Mouse (Mus musculus): ENCODE measurements around the gene Ccdc24. TPM values are rescaled to one million over a fixed set of nuclear protein-coding genes. Genes with fewer than 3 reads are reported as not detected.
A peak's percentile ranks its signal among the peaks of the same experiment; 100 is the strongest.

The Ccdc24 gene
- polyA plus RNA-seq, 1 experiment from 2014 or later = 1.9 TPM

- Histone ChIP-seq H3K9me3 (ENCODE audit: control insufficient read depth, low read length) (no peaks in the 10 kb centered on the region), H3K4me2 (ENCODE audit: low read length) (no peak overlapping the region), H3K4me3 (ENCODE audit: low read depth, low read length) (no peak overlapping the region), H3K27me3 (replicated peaks; ENCODE audit: control insufficient read depth, insufficient read depth, low read length) (no peaks in the 10 kb centered on the region), H3K9ac (ENCODE audit: low read length) (no peak overlapping the region), H3K36me3 (ENCODE audit: control insufficient read depth, insufficient read depth, low read length) (peaks cover 68% of the 10 kb centered on the region), H3K27ac (ENCODE audit: low read depth) (no peak overlapping the region), H3K4me1 (replicated peaks; ENCODE audit: control insufficient read depth, insufficient read depth, low read length) (peaks cover 8% of the 10 kb centered on the region; the same call in 1 of the 2 replicates)
- DNase-seq (ENCODE audit: low spot score) = no peak
- WGBS = 70% methylated on average over 5 of the region's 5 CpGs
- no peak for ATAC-seq (replicated peaks; ENCODE audit: low FRiP score, low TSS enrichment, low read depth)
These were observed 6.3 kb upstream of the Ccdc24 start for GRCm38 (mm10) chr4:117878703-117879102.

DNA sequence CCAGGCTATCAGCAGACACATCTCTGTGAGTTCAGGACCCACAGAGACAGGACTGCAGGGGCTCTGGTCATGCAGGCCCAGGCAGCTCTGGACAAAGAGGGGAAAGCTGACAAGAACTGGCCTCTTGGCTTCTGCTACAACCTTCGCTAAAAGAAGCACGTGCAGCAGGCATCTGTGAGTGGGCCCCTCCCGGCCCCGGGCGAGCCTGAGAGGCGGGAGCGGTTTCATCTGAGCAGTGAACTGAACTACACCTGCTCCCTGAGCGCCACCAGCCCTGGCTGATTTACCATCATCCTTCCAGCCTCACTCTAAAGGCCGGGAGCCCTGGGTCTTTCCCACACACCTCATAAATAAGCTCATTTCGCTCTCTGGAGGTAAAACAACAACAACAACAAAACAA lies 5.9 kb upstream of the Ccdc24 start:
- Histone ChIP-seq H3K36me3 (ENCODE audit: control insufficient read depth, insufficient read depth, low read length) (peaks cover 72% of the 10 kb centered on the region), H3K27me3 (replicated peaks; ENCODE audit: control insufficient read depth, insufficient read depth, low read length) (no peaks in the 10 kb centered on the region), H3K4me1 (replicated peaks; ENCODE audit: control insufficient read depth, insufficient read depth, low read length) (peaks cover 6% of the 10 kb centered on the region; the same call in 1 of the 2 replicates), H3K4me3 (ENCODE audit: low read depth, low read length) (no peak overlapping the region), H3K27ac (ENCODE audit: low read depth) (no peak overlapping the region), H3K9ac (ENCODE audit: low read length) (no peak overlapping the region), H3K9me3 (ENCODE audit: control insufficient read depth, low read length) (no peaks in the 10 kb centered on the region), H3K4me2 (ENCODE audit: low read length) (no peak overlapping the region)
- WGBS = 78% methylated on average over 10 of the region's 10 CpGs
- ATAC-seq (replicated peaks; ENCODE audit: low FRiP score, low TSS enrichment, low read depth) (no peak), DNase-seq (ENCODE audit: low spot score) (no peak)

DNA sequence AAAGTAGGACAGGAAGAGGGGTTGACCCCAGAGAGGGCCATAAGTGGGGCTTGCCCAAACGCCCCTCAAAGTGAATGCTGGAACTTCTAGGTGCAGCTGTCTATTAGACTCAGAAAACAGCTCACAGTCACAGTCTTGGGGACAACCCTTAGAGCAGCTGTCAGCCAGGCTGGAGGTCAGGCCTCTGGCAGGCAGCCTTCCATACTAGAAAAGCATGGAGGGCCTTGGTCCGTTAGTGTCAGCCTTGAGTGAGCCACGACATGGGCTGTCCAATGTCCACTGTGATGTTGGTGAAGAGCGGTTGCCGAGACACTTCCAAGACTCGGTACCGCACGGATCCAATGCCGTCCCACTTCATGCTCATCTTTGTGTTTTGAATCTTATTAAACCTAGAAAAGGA lies 1.3 kb upstream of the Ccdc24 start:
- H3K4me2 ChIP-seq (ENCODE audit: low read length) = no peak overlapping the region
- no peak overlapping the region for H3K27ac ChIP-seq (ENCODE audit: low read depth)
- no peak overlapping the region for H3K9ac ChIP-seq (ENCODE audit: low read length)
- no peak for DNase-seq (ENCODE audit: low spot score)
- WGBS = 93% methylated on average over 9 of the region's 9 CpGs
- ATAC-seq (replicated peaks; ENCODE audit: low FRiP score, low TSS enrichment, low read depth) = no peak
- H3K4me1 ChIP-seq (replicated peaks; ENCODE audit: control insufficient read depth, insufficient read depth, low read length) = peaks cover 8% of the 10 kb centered on the region
- H3K27me3 ChIP-seq (replicated peaks; ENCODE audit: control insufficient read depth, insufficient read depth, low read length) = no peaks in the 10 kb centered on the region
- H3K9me3 ChIP-seq (ENCODE audit: control insufficient read depth, low read length) = no peaks in the 10 kb centered on the region
- peaks cover 48% of the 10 kb centered on the region for H3K36me3 ChIP-seq (ENCODE audit: control insufficient read depth, insufficient read depth, low read length)
- H3K4me3 ChIP-seq (ENCODE audit: low read depth, low read length) = no peak overlapping the region

- ATAC-seq (replicated peaks; ENCODE audit: low FRiP score, low TSS enrichment, low read depth) = peak; percentile 4; the same call in 1 of the 2 replicates
- peaks cover 35% of the 10 kb centered on the region for H3K36me3 ChIP-seq (ENCODE audit: control insufficient read depth, insufficient read depth, low read length)
- WGBS = 60% methylated on average over 7 of the region's 7 CpGs
- no peak overlapping the region for H3K27ac ChIP-seq (ENCODE audit: low read depth)
- H3K27me3 ChIP-seq (replicated peaks; ENCODE audit: control insufficient read depth, insufficient read depth, low read length) = no peaks in the 10 kb centered on the region
- DNase-seq (ENCODE audit: low spot score) = no peak
- H3K9me3 ChIP-seq (ENCODE audit: control insufficient read depth, low read length) = no peaks in the 10 kb centered on the region
- H3K4me1 ChIP-seq (replicated peaks; ENCODE audit: control insufficient read depth, insufficient read depth, low read length) = peaks cover 8% of the 10 kb centered on the region
- H3K4me3 ChIP-seq (ENCODE audit: low read depth, low read length) = no peak overlapping the region
- H3K4me2 ChIP-seq (ENCODE audit: low read length) = no peak overlapping the region
- no peak overlapping the region for H3K9ac ChIP-seq (ENCODE audit: low read length)
These were observed 570 bp downstream of the Ccdc24 start for GRCm38 (mm10) chr4:117871787-117872186.

GRCm38 (mm10) chr4:117870437-117870836 lies 1.9 kb downstream of the Ccdc24 start:
- WGBS = 60% methylated on average over 1 of the region's 1 CpGs
- ATAC-seq (replicated peaks; ENCODE audit: low FRiP score, low TSS enrichment, low read depth) (no peak), DNase-seq (ENCODE audit: low spot score) (no peak)
- H3K4me3 ChIP-seq (ENCODE audit: low read depth, low read length) = no peak overlapping the region
- H3K27me3 ChIP-seq (replicated peaks; ENCODE audit: control insufficient read depth, insufficient read depth, low read length) = no peaks in the 10 kb centered on the region
- H3K36me3 ChIP-seq (ENCODE audit: control insufficient read depth, insufficient read depth, low read length) = peaks cover 22% of the 10 kb centered on the region
- H3K4me1 ChIP-seq (replicated peaks; ENCODE audit: control insufficient read depth, insufficient read depth, low read length) = peaks cover 13% of the 10 kb centered on the region
- no peak overlapping the region for H3K27ac ChIP-seq (ENCODE audit: low read depth)
- no peak overlapping the region for H3K4me2 ChIP-seq (ENCODE audit: low read length)
- H3K9ac ChIP-seq (ENCODE audit: low read length) = no peak overlapping the region
- H3K9me3 ChIP-seq (ENCODE audit: control insufficient read depth, low read length) = no peaks in the 10 kb centered on the region

GRCm38 (mm10) chr4:117869317-117869716 lies 3.0 kb downstream of the Ccdc24 start:
- DNase-seq (ENCODE audit: low spot score) (no peak), ATAC-seq (replicated peaks; ENCODE audit: low FRiP score, low TSS enrichment, low read depth) (no peak)
- no peak overlapping the region for H3K27ac ChIP-seq (ENCODE audit: low read depth)
- H3K4me1 ChIP-seq (replicated peaks; ENCODE audit: control insufficient read depth, insufficient read depth, low read length) = peaks cover 13% of the 10 kb centered on the region
- H3K27me3 ChIP-seq (replicated peaks; ENCODE audit: control insufficient read depth, insufficient read depth, low read length) = no peaks in the 10 kb centered on the region
- H3K36me3 ChIP-seq (ENCODE audit: control insufficient read depth, insufficient read depth, low read length) = peaks cover 12% of the 10 kb centered on the region
- H3K4me2 ChIP-seq (ENCODE audit: low read length) = no peak overlapping the region
- H3K4me3 ChIP-seq (ENCODE audit: low read depth, low read length) = no peak overlapping the region
- H3K9me3 ChIP-seq (ENCODE audit: control insufficient read depth, low read length) = no peaks in the 10 kb centered on the region
- 61% methylated on average over 9 of the region's 9 CpGs for WGBS
- no peak overlapping the region for H3K9ac ChIP-seq (ENCODE audit: low read length)

DNA sequence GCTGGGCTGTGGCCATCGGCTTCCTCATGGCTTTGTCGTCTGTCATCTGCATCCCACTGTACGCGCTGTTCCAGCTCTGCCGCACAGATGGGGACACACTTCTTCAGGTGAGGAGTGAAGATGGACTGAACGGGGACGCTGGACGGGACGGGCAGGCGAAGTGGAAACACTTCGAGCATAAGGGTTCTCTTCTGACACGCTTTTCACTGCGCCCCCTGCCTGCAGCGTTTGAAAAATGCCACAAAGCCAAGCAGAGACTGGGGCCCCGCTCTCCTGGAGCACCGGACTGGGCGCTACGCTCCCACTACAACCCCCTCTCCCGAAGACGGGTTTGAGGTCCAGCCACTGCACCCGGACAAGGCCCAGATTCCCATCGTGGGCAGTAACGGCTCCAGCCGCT lies 4.5 kb downstream of the Ccdc24 start:
- Histone ChIP-seq H3K4me2 (ENCODE audit: low read length) (no peak overlapping the region), H3K4me1 (replicated peaks; ENCODE audit: control insufficient read depth, insufficient read depth, low read length) (peaks cover 12% of the 10 kb centered on the region), H3K36me3 (ENCODE audit: control insufficient read depth, insufficient read depth, low read length) (peaks cover 10% of the 10 kb centered on the region), H3K4me3 (ENCODE audit: low read depth, low read length) (no peak overlapping the region), H3K9ac (ENCODE audit: low read length) (no peak overlapping the region), H3K27me3 (replicated peaks; ENCODE audit: control insufficient read depth, insufficient read depth, low read length) (no peaks in the 10 kb centered on the region), H3K9me3 (ENCODE audit: control insufficient read depth, low read length) (no peaks in the 10 kb centered on the region), H3K27ac (ENCODE audit: low read depth) (no peak overlapping the region)
- 21% methylated on average over 24 of the region's 24 CpGs for WGBS
- DNase-seq (ENCODE audit: low spot score) (peak; percentile 87), ATAC-seq (replicated peaks; ENCODE audit: low FRiP score, low TSS enrichment, low read depth) (peak; percentile 26; the same call in 1 of the 2 replicates)

- Histone ChIP-seq H3K27ac (ENCODE audit: low read depth) (no peak overlapping the region), H3K9me3 (ENCODE audit: control insufficient read depth, low read length) (no peaks in the 10 kb centered on the region)
- WGBS = 72% methylated on average over 6 of the region's 6 CpGs
These were observed 5.4 kb downstream of the Ccdc24 start for GRCm38 (mm10) chr4:117867000-117867399.

GRCm38 (mm10) chr4:117866083-117866482 lies 6.3 kb downstream of the Ccdc24 start:
- ATAC-seq (replicated peaks; ENCODE audit: low FRiP score, low TSS enrichment, low read depth) (no peak), DNase-seq (ENCODE audit: low spot score) (no peak)
- H3K9ac ChIP-seq (ENCODE audit: low read length) = no peak overlapping the region
- no peak overlapping the region for H3K27ac ChIP-seq (ENCODE audit: low read depth)
- H3K9me3 ChIP-seq (ENCODE audit: control insufficient read depth, low read length) = no peaks in the 10 kb centered on the region
- no peak overlapping the region for H3K4me2 ChIP-seq (ENCODE audit: low read length)
- peaks cover 5% of the 10 kb centered on the region; the same call in 1 of the 2 replicates for H3K4me1 ChIP-seq (replicated peaks; ENCODE audit: control insufficient read depth, insufficient read depth, low read length)
- no peak overlapping the region for H3K4me3 ChIP-seq (ENCODE audit: low read depth, low read length)
- WGBS = 42% methylated on average over 9 of the region's 9 CpGs
- H3K36me3 ChIP-seq (ENCODE audit: control insufficient read depth, insufficient read depth, low read length) = peaks cover 10% of the 10 kb centered on the region
- H3K27me3 ChIP-seq (replicated peaks; ENCODE audit: control insufficient read depth, insufficient read depth, low read length) = no peaks in the 10 kb centered on the region

More at GRCm38 (mm10) chr4:117867000-117867399, 5.4 kb downstream of the Ccdc24 start:
- ATAC-seq (replicated peaks; ENCODE audit: low FRiP score, low TSS enrichment, low read depth) = no peak
- no peak overlapping the region for H3K9ac ChIP-seq (ENCODE audit: low read length)
- no peak for DNase-seq (ENCODE audit: low spot score)
- H3K4me2 ChIP-seq (ENCODE audit: low read length) = no peak overlapping the region
- H3K27me3 ChIP-seq (replicated peaks; ENCODE audit: control insufficient read depth, insufficient read depth, low read length) = no peaks in the 10 kb centered on the region
- no peak overlapping the region for H3K4me3 ChIP-seq (ENCODE audit: low read depth, low read length)
- H3K36me3 ChIP-seq (ENCODE audit: control insufficient read depth, insufficient read depth, low read length) = peaks cover 10% of the 10 kb centered on the region
- H3K4me1 ChIP-seq (replicated peaks; ENCODE audit: control insufficient read depth, insufficient read depth, low read length) = peaks cover 5% of the 10 kb centered on the region; the same call in 1 of the 2 replicates
